Mouse (Mus musculus) midbrain, embryonic 11.5 days (tissue): ENCODE results near the gene Gm572. TPM values are rescaled to one million over a fixed set of nuclear protein-coding genes. Genes with fewer than 3 reads are reported as not detected.

Experiments used
- ATAC-seq: fragments of 200-750 bp; cut with Nextera tagmentation; 2 replicates; pipeline ENCODE4 v1.8.0; 2017; ENCODE audit warnings: moderate TSS enrichment, moderate library complexity; ENCODE audit not compliant: low FRiP score
- DNase-seq: peaks from one replicate; pipeline ENCODE4 v3.0.0; 2015; ENCODE audit warnings: low spot score; ENCODE audit errors: missing footprints
- H3K27ac ChIP-seq: fragments of 300-500 bp; sonication (generic); 2 replicates; pipeline ENCODE4 v1.5.1; 2014; ENCODE audit warnings: low read depth, low read length
- H3K27me3 ChIP-seq: fragments of 300-500 bp; sonication (generic); 2 replicates; pipeline ENCODE4 v1.6.1; 2014; ENCODE audit warnings: mild to moderate bottlenecking, low read length, moderate library complexity, mixed read lengths; ENCODE audit not compliant: control insufficient read depth, insufficient read depth
- H3K36me3 ChIP-seq: fragments of 300-500 bp; sonication (generic); 2 replicates; pipeline ENCODE4 v1.6.1; 2014; ENCODE audit warnings: mild to moderate bottlenecking, low read length, moderate library complexity, mixed read lengths; ENCODE audit not compliant: control insufficient read depth, insufficient read depth
- H3K4me1 ChIP-seq: fragments of 300-500 bp; sonication (generic); 2 replicates; pipeline ENCODE4 v1.6.1; 2014; ENCODE audit warnings: low read length; ENCODE audit not compliant: control insufficient read depth, insufficient read depth
- H3K4me2 ChIP-seq: fragments of 300-500 bp; sonication (generic); 2 replicates; pipeline ENCODE4 v1.6.1; 2014; ENCODE audit warnings: mild to moderate bottlenecking, moderate library complexity
- H3K4me3 ChIP-seq: fragments of 300-500 bp; sonication (generic); 2 replicates; pipeline ENCODE4 v1.5.1; 2014; ENCODE audit warnings: low read depth, low read length
- H3K9ac ChIP-seq: fragments of 300-500 bp; sonication (generic); 2 replicates; pipeline ENCODE4 v1.6.1; 2014; ENCODE audit warnings: low read length
- H3K9me3 ChIP-seq: fragments of 300-500 bp; sonication (generic); 2 replicates; pipeline ENCODE4 v1.6.1; 2016; ENCODE audit warnings: low read length; ENCODE audit not compliant: control insufficient read depth
- WGBS: fragments of 180-500 bp; shearing (Covaris S2); extraction: QIAGEN DNeasy Blood & Tissue Kit; methylation state at CpG from one replicate; pipeline ENCODE4 v1.1.7; 2014; 5-methylcytosine and 5-hydroxymethylcytosine counted together
- polyA plus RNA-seq: library from polyadenylated mRNA; unstranded; fragments of >200 nt; fragmentation: Nextera tagmentation; extraction: Ambion mirVana; gene quantifications from 2 replicates; pipeline ENCODE4 v1.2.1, GENCODE M21; 2014

The Gm572 gene
- polyA plus RNA-seq, 1 experiment from 2014 or later, result not detected

DNA sequence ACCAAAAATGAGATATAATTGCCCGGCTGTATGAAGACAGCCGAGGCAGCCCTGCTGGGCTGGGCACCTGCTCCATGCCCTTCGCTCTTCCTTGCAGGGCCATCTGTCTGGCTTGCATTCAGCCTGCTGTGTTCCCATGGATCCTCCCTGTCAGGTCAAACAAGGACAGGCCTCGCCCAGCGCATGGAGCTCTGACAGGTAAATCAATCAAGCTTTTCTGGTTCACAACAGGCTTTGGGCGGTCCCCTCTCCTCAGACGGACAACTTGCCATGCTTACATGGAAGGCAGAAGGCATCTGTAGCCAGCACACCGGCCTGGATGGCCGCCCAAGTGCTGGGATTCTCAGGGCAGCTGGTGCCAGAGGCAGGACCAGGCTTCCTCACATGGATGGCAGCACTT lies 7.9 kb downstream of the Gm572 start:
- WGBS, result 82% methylated on average over 9 of the region's 9 CpGs

GRCm38 (mm10) chr4:148654701-148655398 lies 11.7 kb downstream of the Gm572 start:
- ATAC-seq (0 out of 2 replicates have a peak, but pooled peaks have one; percentile 16), DNase-seq (no peak)
- Histone ChIP-seq H3K9me3 (no peaks in the 10 kb centered on the region), H3K4me1 (no peaks in the 10 kb centered on the region), H3K27me3 (no peaks in the 10 kb centered on the region), H3K27ac (no peak overlapping the region), H3K36me3 (no peaks in the 10 kb centered on the region), H3K9ac (no peak overlapping the region), H3K4me2 (no peak overlapping the region), H3K4me3 (no peak overlapping the region)
- WGBS, result 83% methylated on average over 18 of the region's 18 CpGs

More for the DNA sequence above, 7.9 kb downstream of the Gm572 start:
- DNase-seq, result no peak
- no peak for ATAC-seq
- Histone ChIP-seq H3K9me3 (no peaks in the 10 kb centered on the region), H3K4me1 (no peaks in the 10 kb centered on the region), H3K27ac (no peak overlapping the region), H3K4me2 (no peak overlapping the region), H3K4me3 (no peak overlapping the region), H3K9ac (no peak overlapping the region), H3K36me3 (no peaks in the 10 kb centered on the region), H3K27me3 (no peaks in the 10 kb centered on the region)

GRCm38 (mm10) chr4:148656691-148657258 lies 13.7 kb downstream of the Gm572 start:
- H3K36me3 ChIP-seq, result no peaks in the 10 kb centered on the region
- no peak for ATAC-seq
- 56% methylated on average over 15 of the region's 15 CpGs for WGBS

GRCm38 (mm10) chr4:148657776-148658175 lies 14.7 kb downstream of the Gm572 start:
- ATAC-seq (no peak), DNase-seq (no peak)
- Histone ChIP-seq H3K9ac (no peak overlapping the region), H3K4me3 (no peak overlapping the region), H3K9me3 (no peaks in the 10 kb centered on the region), H3K27me3 (no peaks in the 10 kb centered on the region; the same call in 1 of the 2 replicates), H3K4me1 (peaks cover 2% of the 10 kb centered on the region; the same call in 1 of the 2 replicates), H3K4me2 (no peak overlapping the region), H3K27ac (no peak overlapping the region), H3K36me3 (no peaks in the 10 kb centered on the region)
- WGBS, result 88% methylated on average over 13 of the region's 13 CpGs

More at GRCm38 (mm10) chr4:148656691-148657258, 13.7 kb downstream of the Gm572 start:
- H3K4me1 ChIP-seq, result no peaks in the 10 kb centered on the region
- H3K27me3 ChIP-seq, result no peaks in the 10 kb centered on the region
- H3K9me3 ChIP-seq, result no peaks in the 10 kb centered on the region
- no peak overlapping the region for H3K27ac ChIP-seq
- H3K4me2 ChIP-seq, result no peak overlapping the region
- H3K9ac ChIP-seq, result no peak overlapping the region
- no peak overlapping the region for H3K4me3 ChIP-seq
- no peak for DNase-seq

DNA sequence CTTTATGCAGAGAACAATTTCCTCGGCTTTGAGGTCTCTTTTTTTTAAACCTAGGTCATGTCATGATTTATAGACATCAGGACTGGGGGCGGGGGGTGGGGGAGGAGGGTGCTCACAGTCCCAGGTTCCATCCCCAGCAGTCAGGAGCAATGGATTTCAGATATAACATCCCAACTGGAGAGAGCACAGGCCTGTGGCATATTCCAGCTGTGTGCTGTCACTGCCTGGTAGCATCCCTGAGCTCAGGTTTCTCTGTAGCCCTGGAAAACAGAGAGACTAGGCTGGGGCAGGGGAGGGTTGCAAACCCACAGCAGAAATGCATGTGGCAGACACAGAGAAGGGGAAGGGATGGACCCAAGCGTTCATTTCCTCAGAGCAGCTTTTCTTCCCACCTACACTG lies 17.1 kb downstream of the Gm572 start:
- ATAC-seq (no peak), DNase-seq (no peak)
- Histone ChIP-seq H3K4me3 (no peak overlapping the region), H3K9me3 (no peaks in the 10 kb centered on the region), H3K9ac (no peak overlapping the region), H3K4me2 (no peak overlapping the region), H3K27me3 (peaks cover 2% of the 10 kb centered on the region; the same call in 1 of the 2 replicates), H3K4me1 (peaks cover 2% of the 10 kb centered on the region; the same call in 1 of the 2 replicates), H3K27ac (no peak overlapping the region), H3K36me3 (no peaks in the 10 kb centered on the region)
- WGBS, result 76% methylated on average over 3 of the region's 3 CpGs

DNA sequence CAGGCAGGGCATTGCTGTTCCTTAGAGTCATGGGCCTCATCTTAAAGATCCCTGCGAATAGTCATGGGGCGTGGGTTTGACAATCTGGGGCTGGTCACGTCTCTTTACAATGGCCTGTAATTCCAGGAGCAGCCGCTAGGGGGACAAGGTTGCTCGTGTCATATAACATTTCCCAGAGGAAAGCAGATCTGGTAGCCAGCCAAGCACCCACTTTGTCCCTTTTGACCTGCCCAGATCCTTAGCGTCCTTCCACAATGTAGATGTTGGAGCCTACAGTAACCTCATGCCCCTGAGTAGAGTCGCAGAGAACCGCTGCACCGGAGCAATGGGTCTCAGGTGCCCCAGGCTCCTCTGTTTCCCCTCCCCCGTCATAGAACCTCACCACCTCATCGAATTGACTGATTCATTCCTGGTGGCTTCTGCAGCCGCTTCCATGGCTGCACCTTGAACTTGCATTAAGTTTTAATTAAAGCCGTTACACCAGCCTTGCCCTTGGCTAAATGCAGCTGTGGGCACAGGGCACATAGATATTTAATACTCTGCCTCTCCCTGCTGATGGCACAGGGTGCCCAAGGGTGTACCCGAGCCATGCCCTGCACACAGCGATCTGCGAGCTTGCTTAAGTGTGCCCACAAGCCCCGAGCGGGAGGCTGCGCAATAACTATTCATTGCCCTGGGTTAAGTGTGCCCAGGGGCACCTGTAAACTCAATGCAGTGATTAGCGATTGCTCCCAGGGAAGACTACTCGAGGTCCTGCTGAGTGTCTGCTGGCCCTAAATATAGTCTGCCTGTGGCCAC lies 19.2 kb downstream of the Gm572 start:
- peaks cover 2% of the 10 kb centered on the region; the same call in 1 of the 2 replicates for H3K4me1 ChIP-seq
- DNase-seq, result peak; percentile 98
- H3K9ac ChIP-seq, result no peak overlapping the region
- no peak overlapping the region for H3K27ac ChIP-seq
- peak; percentile 58; the same call in 1 of the 2 replicates for ATAC-seq
- H3K27me3 ChIP-seq, result peaks cover 2% of the 10 kb centered on the region; the same call in 1 of the 2 replicates
- no peaks in the 10 kb centered on the region for H3K9me3 ChIP-seq
- WGBS, result 40% methylated on average over 21 of the region's 21 CpGs
- no peak overlapping the region for H3K4me3 ChIP-seq
- peak overlapping the region; percentile 20; the same call in 1 of the 2 replicates for H3K4me2 ChIP-seq
- H3K36me3 ChIP-seq, result no peaks in the 10 kb centered on the region

DNA sequence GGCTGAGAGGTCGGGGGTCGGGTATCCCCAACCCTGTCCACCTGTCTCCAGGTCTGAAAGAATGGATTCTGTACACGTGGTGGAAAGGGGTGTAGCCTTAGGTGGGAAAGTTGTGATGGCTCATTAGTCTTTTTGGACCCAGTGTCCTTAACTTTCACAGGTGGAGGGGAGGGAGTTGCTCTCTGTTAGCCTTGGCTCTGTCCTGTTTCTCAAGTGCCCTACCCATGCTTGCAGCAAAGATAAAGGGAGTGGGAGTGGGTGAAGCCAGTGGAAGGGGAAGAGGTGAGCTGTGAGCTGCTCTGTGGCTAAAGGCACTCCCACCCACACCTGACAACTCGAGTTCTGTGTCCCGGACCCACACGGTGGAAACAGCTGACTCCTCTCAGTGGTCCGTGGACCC lies 20.2 kb downstream of the Gm572 start:
- Histone ChIP-seq H3K4me2 (no peak overlapping the region), H3K9ac (no peak overlapping the region), H3K27ac (no peak overlapping the region), H3K4me1 (peaks cover 2% of the 10 kb centered on the region; the same call in 1 of the 2 replicates), H3K27me3 (peaks cover 2% of the 10 kb centered on the region; the same call in 1 of the 2 replicates), H3K36me3 (no peaks in the 10 kb centered on the region), H3K9me3 (no peaks in the 10 kb centered on the region), H3K4me3 (no peak overlapping the region)
- WGBS, result 81% methylated on average over 7 of the region's 7 CpGs
- no peak for DNase-seq
- ATAC-seq, result no peak

- H3K27ac ChIP-seq, result no peak overlapping the region
- no peak for ATAC-seq
Observed at GRCm38 (mm10) chr4:148664021-148664420, 20.9 kb downstream of the Gm572 start.

More at GRCm38 (mm10) chr4:148664021-148664420, 20.9 kb downstream of the Gm572 start:
- Histone ChIP-seq H3K4me1 (peaks cover 2% of the 10 kb centered on the region; the same call in 1 of the 2 replicates), H3K9me3 (no peaks in the 10 kb centered on the region), H3K9ac (no peak overlapping the region), H3K4me3 (no peak overlapping the region), H3K36me3 (no peaks in the 10 kb centered on the region), H3K4me2 (no peak overlapping the region), H3K27me3 (peaks cover 2% of the 10 kb centered on the region; the same call in 1 of the 2 replicates)
- WGBS, result 61% methylated on average over 6 of the region's 6 CpGs
- no peak for DNase-seq
